Mouse (Mus musculus) limb, embryonic 15.5 days (tissue): Measurements from ENCODE around the gene Fasl. TPM values are rescaled to one million over a fixed set of nuclear protein-coding genes. Genes with fewer than 3 reads are reported as not detected.

Experiments
- ATAC-seq: fragments of 200-750 bp; cut with Nextera tagmentation; 2 replicates; pipeline ENCODE4 v1.8.0; 2017; ENCODE audit warnings: low read depth, moderate TSS enrichment; ENCODE audit not compliant: insufficient number of reproducible peaks, low FRiP score, low TSS enrichment
- H3K27ac ChIP-seq: fragments of 300-500 bp; sonication (generic); 2 replicates; pipeline ENCODE4 v1.5.1; 2015; ENCODE audit warnings: moderate library complexity, mild to moderate bottlenecking, inconsistent platforms
- H3K27me3 ChIP-seq: fragments of 300-500 bp; sonication (generic); 2 replicates; pipeline ENCODE4 v1.6.1; 2015; ENCODE audit warnings: inconsistent platforms
- H3K36me3 ChIP-seq: fragments of 300-500 bp; sonication (generic); 2 replicates; pipeline ENCODE4 v1.6.1; 2015; ENCODE audit warnings: inconsistent platforms
- H3K4me1 ChIP-seq: fragments of 300-500 bp; sonication (generic); 2 replicates; pipeline ENCODE4 v1.6.1; 2015; ENCODE audit warnings: inconsistent platforms
- H3K4me2 ChIP-seq: fragments of 300-500 bp; sonication (generic); 2 replicates; pipeline ENCODE4 v1.6.1; 2015; ENCODE audit warnings: mild to moderate bottlenecking, inconsistent platforms
- H3K4me3 ChIP-seq: fragments of 300-500 bp; sonication (generic); 2 replicates; pipeline ENCODE4 v1.5.1; 2015; ENCODE audit warnings: mild to moderate bottlenecking, inconsistent platforms
- H3K9ac ChIP-seq: fragments of 300-500 bp; sonication (generic); 2 replicates; pipeline ENCODE4 v1.6.1; 2015; ENCODE audit warnings: inconsistent platforms
- H3K9me3 ChIP-seq: fragments of 300-500 bp; sonication (generic); 2 replicates; pipeline ENCODE4 v1.6.1; 2016; ENCODE audit warnings: inconsistent platforms
- WGBS: fragments of 180-500 bp; shearing (Covaris S2); methylation state at CpG from one replicate; pipeline ENCODE4 v1.1.7; 2015; 5-methylcytosine and 5-hydroxymethylcytosine counted together
- polyA plus RNA-seq: library from polyadenylated mRNA; unstranded; fragments of >200 nt; fragmentation: Nextera tagmentation; extraction: Ambion mirVana; gene quantifications from 2 replicates; pipeline ENCODE4 v1.2.1, GENCODE M21; 2015

Fasl gene
- polyA plus RNA-seq, 1 experiment from 2014 or later, result not detected

DNA sequence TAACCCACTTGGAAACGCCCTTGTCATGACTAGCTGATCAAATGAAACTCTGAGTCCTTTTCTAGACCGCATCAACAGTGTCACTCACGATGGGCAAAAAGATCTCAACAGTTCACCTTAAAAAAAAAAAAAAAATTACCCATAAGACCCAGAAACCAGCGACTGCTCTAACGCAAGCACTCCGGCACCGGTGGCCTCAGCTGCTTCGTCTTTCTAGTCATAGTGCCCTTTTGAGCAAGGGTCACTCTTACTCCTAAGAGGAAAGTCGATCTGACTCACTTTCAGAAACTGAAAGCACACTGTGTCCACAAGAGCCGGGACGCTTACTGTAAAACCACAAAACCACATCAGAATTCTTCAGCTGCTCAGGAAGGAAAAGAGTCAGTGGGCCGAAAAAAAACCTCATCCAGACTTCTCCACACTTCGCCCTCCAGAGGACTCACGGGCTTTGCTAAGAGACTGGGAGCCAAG, 53.5 kb downstream of the Fasl start:
- Histone ChIP-seq H3K4me3 (no peak overlapping the region), H3K27me3 (0 out of 2 replicates have a peak, but pooled peaks cover 3% of the 10 kb centered on the region), H3K9me3 (no peaks in the 10 kb centered on the region), H3K36me3 (no peaks in the 10 kb centered on the region), H3K27ac (peak overlapping the region; percentile 6; the same call in 1 of the 2 replicates), H3K4me1 (no peaks in the 10 kb centered on the region), H3K4me2 (no peak overlapping the region), H3K9ac (no peak overlapping the region)
- 69% methylated on average over 14 of the region's 14 CpGs for WGBS
- no peak for ATAC-seq

DNA sequence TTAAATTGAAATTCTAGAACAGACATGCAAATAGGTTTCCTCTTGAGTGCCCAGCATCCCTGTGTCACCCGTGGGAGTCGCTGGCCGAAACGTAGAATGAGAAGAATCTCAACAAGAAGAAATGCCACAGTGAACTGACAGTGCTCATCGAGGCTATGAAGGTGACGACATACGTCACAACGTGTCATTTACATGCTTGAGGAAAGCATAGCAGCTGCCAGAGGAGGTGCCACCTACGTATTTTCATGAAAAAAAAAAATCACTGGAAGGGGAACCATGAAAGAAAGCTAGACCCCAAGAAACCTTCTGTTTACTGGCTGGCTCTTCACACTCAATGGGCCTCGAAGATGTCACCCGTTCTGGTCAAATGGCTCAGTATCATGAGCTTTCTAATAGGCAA, 54.0 kb downstream of the Fasl start:
- Histone ChIP-seq H3K9me3 (no peaks in the 10 kb centered on the region), H3K4me2 (no peak overlapping the region), H3K27ac (no peak overlapping the region), H3K4me3 (no peak overlapping the region), H3K36me3 (no peaks in the 10 kb centered on the region), H3K27me3 (0 out of 2 replicates have a peak, but pooled peaks cover 3% of the 10 kb centered on the region), H3K4me1 (no peaks in the 10 kb centered on the region), H3K9ac (no peak overlapping the region)
- no peak for ATAC-seq
- 89% methylated on average over 11 of the region's 11 CpGs for WGBS

Other genes with a start within 250 kb of the Fasl start
- gene Suco, start 88.2 kb upstream of the Fasl start, polyA plus RNA-seq, result 17.0 and 23.3 TPM in 2 replicates
- gene Pigc, start 180.7 kb upstream of the Fasl start, polyA plus RNA-seq, result 48.2 and 51.4 TPM in 2 replicates
- gene 4930558K02Rik, start 191.1 kb upstream of the Fasl start, polyA plus RNA-seq, result not detected in 2 replicates